Mouse (Mus musculus) lung, adult 2 months (tissue): ENCODE measurements around the gene Pkn2.

ENCODE experiments used
- CTCF ChIP-seq: fragments of 200-500 bp; IDR thresholded peaks from 2 replicates; pipeline ENCODE4 v1.5.1; 2011; ENCODE audit warnings: mild to moderate bottlenecking, low read length, control low read depth; ENCODE audit not compliant: insufficient read depth
- POLR2A ChIP-seq: fragments of 200-500 bp; IDR thresholded peaks from 2 replicates; pipeline ENCODE4 v1.6.1; 2011; ENCODE audit warnings: low read depth, mild to moderate bottlenecking, control low read depth, low read length, borderline replicate concordance; ENCODE audit errors: extremely low read depth

GRCm38 (mm10) chr3:142898949-142899396, 17.2 kb upstream of the Pkn2 start:
- TF ChIP-seq POLR2A (no peak), CTCF (no peak)
